Mouse (Mus musculus) olfactory bulb, adult 2 months (tissue): ENCODE measurements around the gene 1600014C10Rik. TPM values are rescaled to one million over a fixed set of nuclear protein-coding genes. Genes with fewer than 3 reads are reported as not detected.

Experiments
- H3K27ac ChIP-seq: fragments of 200-500 bp; 2 replicates; pipeline ENCODE4 v1.5.1; 2012; ENCODE audit warnings: low read depth, low read length; ENCODE audit not compliant: insufficient read depth
- H3K4me1 ChIP-seq: fragments of 200-500 bp; 2 replicates; pipeline ENCODE4 v1.6.1; 2012; ENCODE audit warnings: low read length; ENCODE audit not compliant: control insufficient read depth, insufficient read depth
- H3K4me3 ChIP-seq: fragments of 200-500 bp; 2 replicates; pipeline ENCODE4 v1.5.1; 2012; ENCODE audit warnings: mild to moderate bottlenecking, low read depth, low read length, moderate library complexity; ENCODE audit not compliant: insufficient read depth
- CTCF ChIP-seq: fragments of 200-500 bp; IDR thresholded peaks from 2 replicates; pipeline ENCODE4 v1.5.1; 2012; ENCODE audit warnings: low read depth, mild to moderate bottlenecking, low read length, moderate library complexity; ENCODE audit not compliant: insufficient read depth
- POLR2A ChIP-seq: fragments of 200-500 bp; IDR thresholded peaks from 2 replicates; pipeline ENCODE4 v1.6.1; 2012; ENCODE audit warnings: mild to moderate bottlenecking, low read depth, low read length, moderate library complexity; ENCODE audit not compliant: insufficient read depth
- WGBS: fragments of 180-500 bp; shearing (Covaris S2); methylation state at CpG from one replicate; pipeline ENCODE4 v1.1.7; 2018; 5-methylcytosine and 5-hydroxymethylcytosine counted together
- polyA plus RNA-seq: library from polyadenylated mRNA; stranded (reverse); fragments of >200 nt; gene quantifications from 2 replicates; pipeline ENCODE4 v1.2.4, GENCODE M21; 2012; ENCODE audit warnings: low replicate concordance; ENCODE audit not compliant: missing spikeins, insufficient read depth, insufficient read length

The 1600014C10Rik gene
- polyA plus RNA-seq, 1 experiment = not detected

- Histone ChIP-seq H3K4me1 (peaks cover 18% of the 10 kb centered on the region), H3K4me3 (no peak overlapping the region), H3K27ac (no peak overlapping the region)
- WGBS = 89% methylated on average over 4 of the region's 4 CpGs
- no peak for TF ChIP-seq POLR2A
- no peak for TF ChIP-seq CTCF
These were observed 36.5 kb downstream of the 1600014C10Rik start for GRCm38 (mm10) chr7:38219526-38219925.

- H3K4me3 ChIP-seq = no peak overlapping the region
- TF ChIP-seq CTCF = no peak
- no peak for TF ChIP-seq POLR2A
- 95% methylated on average over 7 of the region's 7 CpGs for WGBS
- peaks cover 15% of the 10 kb centered on the region for H3K4me1 ChIP-seq
- H3K27ac ChIP-seq = no peak overlapping the region
These were observed 37.8 kb downstream of the 1600014C10Rik start for GRCm38 (mm10) chr7:38220866-38221265.

GRCm38 (mm10) chr7:38224577-38225369 is 41.8 kb downstream of the 1600014C10Rik start:
- Histone ChIP-seq H3K27ac (no peak overlapping the region), H3K4me3 (no peak overlapping the region), H3K4me1 (peaks cover 17% of the 10 kb centered on the region)
- TF ChIP-seq POLR2A (no peak), CTCF (no peak)
- WGBS = 87% methylated on average over 13 of the region's 13 CpGs

- no peak for TF ChIP-seq POLR2A
- no peak for TF ChIP-seq CTCF
- Histone ChIP-seq H3K4me1 (peaks cover 19% of the 10 kb centered on the region), H3K27ac (no peak overlapping the region), H3K4me3 (no peak overlapping the region)
- 91% methylated on average over 2 of the region's 2 CpGs for WGBS
These were observed 43.2 kb downstream of the 1600014C10Rik start for GRCm38 (mm10) chr7:38226226-38226625.

- Histone ChIP-seq H3K4me3 (peak overlapping the region; percentile 49), H3K4me1 (peaks cover 19% of the 10 kb centered on the region), H3K27ac (no peak overlapping the region)
- TF ChIP-seq POLR2A = no peak
- 3% methylated on average over 25 of the region's 25 CpGs for WGBS
These were observed 44.3 kb downstream of the 1600014C10Rik start for GRCm38 (mm10) chr7:38227181-38227899.

- WGBS = under 1% methylated on average over 36 of the region's 36 CpGs
- H3K4me1 ChIP-seq = peaks cover 19% of the 10 kb centered on the region
- no peak within 1 kb of the TSS for H3K27ac ChIP-seq
These were observed 44.9 kb downstream of the 1600014C10Rik start, which contains the start of gene Plekhf1 for GRCm38 (mm10) chr7:38227900-38228298. TSS of gene Plekhf1 (minus strand) at chr7:38228016.

GRCm38 (mm10) chr7:38228329-38228728 is 45.3 kb downstream of the 1600014C10Rik start:
- Histone ChIP-seq H3K4me3 (peak overlapping the region; percentile 49; the same call in 1 of the 2 replicates), H3K4me1 (peaks cover 19% of the 10 kb centered on the region), H3K27ac (no peak overlapping the region)
- no peak for TF ChIP-seq CTCF
- no peak for TF ChIP-seq POLR2A
- WGBS = 37% methylated on average over 8 of the region's 8 CpGs

More at GRCm38 (mm10) chr7:38227900-38228298, 44.9 kb downstream of the 1600014C10Rik start, which contains the start of gene Plekhf1:
- TF ChIP-seq POLR2A (no peak), CTCF (no peak)
- peak within 1 kb of the TSS; percentile 49 for H3K4me3 ChIP-seq

GRCm38 (mm10) chr7:38230285-38230684 is 47.3 kb downstream of the 1600014C10Rik start:
- no peak for TF ChIP-seq CTCF
- TF ChIP-seq POLR2A = no peak
- H3K27ac ChIP-seq = no peak overlapping the region
- WGBS = 21% methylated on average over 8 of the region's 8 CpGs
- H3K4me3 ChIP-seq = no peak overlapping the region
- peaks cover 16% of the 10 kb centered on the region for H3K4me1 ChIP-seq
